Mouse (Mus musculus) heart, postnatal 14 days (tissue): Measurements from ENCODE around the gene S1pr5. TPM values are rescaled to one million over a fixed set of nuclear protein-coding genes. Genes with fewer than 3 reads are reported as not detected.
A peak's percentile ranks its signal among the peaks of the same experiment; 100 is the strongest.
"Not testable (repeated sequence)": the region's sequence is repeated elsewhere in the genome, so short reads cannot be mapped to it uniquely, and the experiment has no call there.

Source experiments
- DNase-seq, 2 experiments: peaks; one replicate each; pipeline ENCODE4 v3.0.0; 2021 to 2022
- intact Hi-C: fragments of 180-260 bp; cut with DNase I; formaldehyde crosslinking; loops from one replicate; pipeline ENCODE4 v1.15.1; 2025
- long read RNA-seq, 2 experiments: library from polyadenylated mRNA; stranded (forward); transcript quantifications; one replicate each; pipeline ENCODE4 v2.0.0; 2021
- total RNA-seq, 2 experiments: library from RNA; stranded (reverse); gene quantifications; 2 replicates each; pipeline ENCODE4 v1.2.3; 2021

Gene S1pr5
- total RNA-seq = under 1 TPM; 0.27 to 0.45 TPM
- long read RNA-seq, experiment 1 = 0 reads
- long read RNA-seq, experiment 2, partial matches to known transcripts = 0 of 2 reads
- long read RNA-seq, experiment 2, other reads (novel, unspliced or antisense) = 1 of 2 reads

GRCm38 (mm10) chr9:21248326-21248725 is at the start of gene S1pr5:
Gene S1pr5, minus strand, starts transcription at chr9:21248443.
- DNase-seq = peak; percentile 45 to 46
- intact Hi-C loops = no loop called here

- intact Hi-C loops = no loop called here
These were observed 44.0 kb upstream of the S1pr5 start for GRCm38 (mm10) chr9:21292271-21292670.

GRCm38 (mm10) chr9:21291868-21292267 is 43.6 kb upstream of the S1pr5 start:
- DNase-seq, intact Hi-C loops: not testable (repeated sequence)

More at GRCm38 (mm10) chr9:21292271-21292670, 44.0 kb upstream of the S1pr5 start:
- DNase-seq = no peak

- intact Hi-C loops = no loop called here
- DNase-seq = peak; percentile 99 to 100
These were observed 43.0 kb upstream of the S1pr5 start, which contains the start of gene Cdkn2d for GRCm38 (mm10) chr9:21291022-21291787. Gene Cdkn2d, minus strand, starts transcription at chr9:21291407.

- intact Hi-C loops = no loop called here
These were observed 42.3 kb upstream of the S1pr5 start for GRCm38 (mm10) chr9:21290589-21290988.

GRCm38 (mm10) chr9:21289337-21289671 is 41.1 kb upstream of the S1pr5 start:
- DNase-seq = no peak
- intact Hi-C loops = no loop called here

More at GRCm38 (mm10) chr9:21290589-21290988, 42.3 kb upstream of the S1pr5 start:
- DNase-seq = no peak

GRCm38 (mm10) chr9:21288404-21289336 is 40.4 kb upstream of the S1pr5 start:
- intact Hi-C loops = no loop called here
- peak in 1 of 2 experiments; percentile 29 for DNase-seq

- intact Hi-C loops = loop anchor here (2.0 kb wide), 1 partner anchor 45 kb away; no protein-coding TSS in a partner anchor
- DNase-seq = peak; percentile 97 to 98
These were observed 39.5 kb upstream of the S1pr5 start, which contains the start of gene Kri1 for GRCm38 (mm10) chr9:21287571-21288402. Gene Kri1, minus strand, starts transcription at chr9:21287969.

GRCm38 (mm10) chr9:21286753-21287152 is 38.5 kb upstream of the S1pr5 start:
- intact Hi-C loops = loop anchor here (2.0 kb wide), 1 partner anchor 44 kb away; no protein-coding TSS in a partner anchor
- no peak for DNase-seq

- intact Hi-C loops = loop anchor here (2.0 kb wide), 1 partner anchor 17 kb away; no protein-coding TSS in a partner anchor
- no peak for DNase-seq
These were observed 35.8 kb upstream of the S1pr5 start for GRCm38 (mm10) chr9:21283994-21284393.

- intact Hi-C loops = no loop called here
- no peak for DNase-seq
These were observed 35.3 kb upstream of the S1pr5 start for GRCm38 (mm10) chr9:21283591-21283990.

GRCm38 (mm10) chr9:21277776-21278175 is 29.5 kb upstream of the S1pr5 start:
- DNase-seq = no peak
- intact Hi-C loops = loop anchor here (5.0 kb wide), 1 partner anchor 40 kb away; the partner anchor contains the start of gene Keap1

- intact Hi-C loops = loop anchor here (5.0 kb wide), 1 partner anchor 39 kb away; the partner anchor contains the start of gene Keap1
- no peak for DNase-seq
These were observed 28.1 kb upstream of the S1pr5 start for GRCm38 (mm10) chr9:21276307-21276706.

- no peak for DNase-seq
- intact Hi-C loops = loop anchor here (5.0 kb wide), 1 partner anchor 38 kb away; the partner anchor contains the start of gene Keap1
These were observed 27.5 kb upstream of the S1pr5 start for GRCm38 (mm10) chr9:21275727-21276126.

GRCm38 (mm10) chr9:21275013-21275710 is 26.9 kb upstream of the S1pr5 start:
- intact Hi-C loops = loop anchor here (5.0 kb wide), 1 partner anchor 38 kb away; the partner anchor contains the start of gene Keap1
- no peak for DNase-seq

GRCm38 (mm10) chr9:21274336-21274735 is 26.1 kb upstream of the S1pr5 start:
- DNase-seq = no peak
- intact Hi-C loops = no loop called here

GRCm38 (mm10) chr9:21273520-21274228 is 25.4 kb upstream of the S1pr5 start:
- no peak for DNase-seq
- intact Hi-C loops = no loop called here

- intact Hi-C loops = no loop called here
- DNase-seq = no peak
These were observed 24.9 kb upstream of the S1pr5 start for GRCm38 (mm10) chr9:21273094-21273493.
